Mouse (Mus musculus) erythroblast, embryonic 14.5 days (primary cell): ENCODE results near the gene Sgo2a. TPM values are rescaled to one million over a fixed set of nuclear protein-coding genes. Genes with fewer than 3 reads are reported as not detected.
A peak's percentile ranks its signal among the peaks of the same experiment; 100 is the strongest.
"Not testable (repeated sequence)": the region's sequence is repeated elsewhere in the genome, so short reads cannot be mapped to it uniquely, and the experiment has no call there.

ENCODE experiments used
- H3K27me3 ChIP-seq: 2 replicates; pipeline ENCODE4 v1.6.1; 2012; ENCODE audit warnings: inconsistent platforms; ENCODE audit not compliant: control insufficient read depth
- H3K36me3 ChIP-seq: 2 replicates; pipeline ENCODE4 v1.6.1; 2012; ENCODE audit warnings: mild to moderate bottlenecking, inconsistent platforms; ENCODE audit not compliant: control insufficient read depth
- H3K4me1 ChIP-seq: 2 replicates; pipeline ENCODE4 v1.6.1; 2012; ENCODE audit warnings: inconsistent platforms; ENCODE audit not compliant: control insufficient read depth
- H3K4me3 ChIP-seq: replicated peaks from 2 replicates; pipeline ENCODE3; 2012; ENCODE audit warnings: moderate library complexity, mild to moderate bottlenecking, inconsistent platforms
- H3K9me3 ChIP-seq: 2 replicates; pipeline ENCODE4 v1.6.1; 2012; ENCODE audit warnings: low read length, inconsistent platforms, mixed read lengths; ENCODE audit not compliant: control insufficient read depth
- GATA1 ChIP-seq: IDR thresholded peaks from 2 replicates; pipeline ENCODE4 v1.6.1; 2012; ENCODE audit warnings: low read length, inconsistent platforms, mixed read lengths
- TAL1 ChIP-seq: IDR thresholded peaks from 3 replicates; pipeline ENCODE4 v1.6.1; 2012; ENCODE audit warnings: low read length, inconsistent platforms, mixed read lengths
- polyA plus RNA-seq: library from polyadenylated mRNA; stranded (reverse); fragments of >175 nt; gene quantifications from 2 replicates; pipeline ENCODE4 v1.2.3, GENCODE M21; 2012

Gene Sgo2a
- polyA plus RNA-seq, 1 experiment, result 0.39 TPM

DNA sequence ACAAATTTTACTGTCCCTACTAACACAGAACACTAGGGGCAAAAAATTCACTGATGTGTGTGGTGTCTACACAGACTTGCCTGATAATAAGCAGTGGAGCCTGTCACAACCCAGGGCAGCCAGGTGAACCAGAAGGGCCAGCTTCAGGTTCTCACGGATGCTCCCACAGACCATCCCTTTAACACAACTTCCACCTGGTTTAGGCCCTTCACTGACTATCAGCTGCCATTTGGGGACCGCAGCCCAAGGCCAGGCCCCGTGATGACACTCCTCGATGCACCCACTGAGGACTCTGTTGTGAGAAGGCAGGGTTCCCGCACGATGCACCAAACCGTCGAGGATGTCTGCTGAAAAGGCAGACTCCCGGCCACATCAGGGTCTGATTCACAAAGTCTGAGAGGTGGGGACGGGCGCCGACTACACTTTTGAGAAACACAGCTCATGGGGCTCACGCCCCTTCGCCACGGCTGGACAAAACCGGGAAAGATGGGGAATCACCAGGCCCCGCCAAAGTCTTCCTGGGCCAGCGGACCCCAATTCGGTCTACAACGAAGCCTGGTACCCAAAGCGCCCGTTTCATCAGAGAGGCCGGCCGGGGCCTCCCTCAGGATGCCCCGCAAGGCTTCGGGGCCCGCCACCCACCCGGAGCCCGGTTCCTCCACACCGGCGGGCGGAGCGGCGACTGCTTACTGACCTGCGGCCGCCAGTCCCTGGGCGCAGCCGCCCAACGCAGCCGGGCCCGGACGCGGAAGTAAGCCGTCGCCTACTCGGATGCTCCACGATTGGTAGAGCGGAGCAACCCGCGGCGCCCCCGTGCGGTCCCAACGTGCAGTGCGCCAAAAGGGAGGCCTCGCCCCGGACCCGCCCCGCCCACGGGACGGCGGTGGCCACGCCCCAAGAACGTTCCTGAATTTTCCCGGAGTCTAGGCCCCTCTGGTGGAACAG, 26.2 kb upstream of the Sgo2a start:
- peaks cover 13% of the 10 kb centered on the region for H3K36me3 ChIP-seq
- peaks cover 18% of the 10 kb centered on the region for H3K4me1 ChIP-seq
- H3K27me3 ChIP-seq, result no peaks in the 10 kb centered on the region
- TF ChIP-seq GATA1, result no peak
- no peak for TF ChIP-seq TAL1
- peak overlapping the region; percentile 83 for H3K4me3 ChIP-seq
- no peaks in the 10 kb centered on the region for H3K9me3 ChIP-seq

DNA sequence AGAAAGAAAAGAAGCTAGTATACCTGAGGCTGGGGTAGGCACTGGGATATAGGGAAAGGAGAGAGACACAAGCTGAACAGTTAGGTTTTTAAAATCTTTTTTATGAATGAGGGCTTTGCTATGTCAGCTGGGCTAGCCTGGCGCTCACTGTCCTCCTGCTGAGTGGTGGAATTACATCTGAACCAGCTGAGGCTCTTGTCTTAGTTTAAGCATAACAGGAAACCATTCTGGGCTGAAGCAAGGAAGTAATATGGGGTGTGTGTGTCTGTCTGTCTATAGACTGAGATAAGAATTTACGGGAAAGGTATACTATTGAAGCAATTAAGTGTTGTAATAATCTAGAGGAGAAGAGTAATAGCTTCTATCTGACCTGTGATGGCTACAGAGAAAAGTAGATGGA, 24.2 kb upstream of the Sgo2a start:
- Histone ChIP-seq H3K4me3 (no peak overlapping the region), H3K9me3 (no peaks in the 10 kb centered on the region), H3K36me3 (peaks cover 3% of the 10 kb centered on the region), H3K27me3 (no peaks in the 10 kb centered on the region), H3K4me1 (peaks cover 18% of the 10 kb centered on the region)
- TF ChIP-seq TAL1, result no peak
- no peak for TF ChIP-seq GATA1

DNA sequence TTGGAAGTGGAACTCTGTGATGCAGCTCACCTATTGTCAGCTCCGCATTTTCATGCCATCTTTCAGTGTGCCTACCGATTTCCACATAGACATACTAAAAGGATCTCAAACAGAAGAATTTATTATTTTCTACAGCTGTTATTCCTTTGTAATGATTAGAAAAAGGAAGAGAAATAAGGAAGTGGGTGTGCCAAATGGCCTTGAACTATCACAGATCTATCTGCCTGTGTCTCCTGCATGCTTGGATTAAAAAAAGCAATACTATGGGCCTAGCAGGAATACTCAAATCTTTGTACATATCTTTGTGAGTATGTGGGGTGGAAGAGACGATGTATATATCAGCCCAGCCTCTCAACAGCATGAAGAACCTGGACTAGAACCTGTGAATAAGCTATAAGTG, 18.9 kb upstream of the Sgo2a start:
- no peak overlapping the region for H3K4me3 ChIP-seq
- no peaks in the 10 kb centered on the region for H3K36me3 ChIP-seq
- H3K27me3 ChIP-seq, result no peaks in the 10 kb centered on the region
- H3K9me3 ChIP-seq, result no peaks in the 10 kb centered on the region
- TF ChIP-seq GATA1 (no peak), TAL1 (no peak)
- no peaks in the 10 kb centered on the region for H3K4me1 ChIP-seq

- Histone ChIP-seq H3K36me3 (no peaks in the 10 kb centered on the region), H3K27me3 (no peaks in the 10 kb centered on the region), H3K4me1 (no peaks in the 10 kb centered on the region), H3K4me3 (no peak overlapping the region), H3K9me3 (no peaks in the 10 kb centered on the region)
- TF ChIP-seq GATA1 (no peak), TAL1 (no peak)
Measured at GRCm38 (mm10) chr1:57989052-57989600, 6.6 kb upstream of the Sgo2a start.

DNA sequence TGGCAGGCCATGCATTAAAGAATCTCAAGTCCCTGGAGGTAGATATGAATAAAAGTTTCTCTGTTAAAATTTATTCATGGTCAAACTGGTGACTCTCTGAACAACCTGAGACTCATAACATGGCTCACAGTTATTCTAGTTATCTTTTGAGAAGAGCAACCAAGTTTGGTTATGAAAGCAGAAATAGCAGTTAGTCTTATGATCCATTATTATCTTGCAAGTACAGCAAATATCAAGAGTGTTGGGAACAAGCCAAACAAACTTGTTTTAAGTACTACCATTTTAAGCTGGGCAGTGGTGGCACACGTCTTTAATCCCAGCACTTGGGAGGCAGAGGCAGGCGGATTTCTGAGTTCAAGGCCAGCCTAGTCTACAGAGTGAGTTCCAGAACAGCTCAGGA, 4.5 kb upstream of the Sgo2a start:
- H3K27me3 ChIP-seq, result no peaks in the 10 kb centered on the region
- no peaks in the 10 kb centered on the region for H3K9me3 ChIP-seq
- H3K4me3 ChIP-seq, result no peak overlapping the region
- TF ChIP-seq GATA1 (no peak), TAL1 (no peak)
- no peaks in the 10 kb centered on the region for H3K36me3 ChIP-seq
- H3K4me1 ChIP-seq, result peaks cover 4% of the 10 kb centered on the region

- peaks cover 33% of the 10 kb centered on the region for H3K36me3 ChIP-seq
- H3K9me3 ChIP-seq, result no peaks in the 10 kb centered on the region
- H3K27me3 ChIP-seq, result no peaks in the 10 kb centered on the region
- peaks cover 24% of the 10 kb centered on the region for H3K4me1 ChIP-seq
- TF ChIP-seq TAL1 (no peak), GATA1 (no peak)
- H3K4me3 ChIP-seq, result peak overlapping the region; percentile 79
Measured at GRCm38 (mm10) chr1:57996133-57996615, 403 bp downstream of the Sgo2a start.

DNA sequence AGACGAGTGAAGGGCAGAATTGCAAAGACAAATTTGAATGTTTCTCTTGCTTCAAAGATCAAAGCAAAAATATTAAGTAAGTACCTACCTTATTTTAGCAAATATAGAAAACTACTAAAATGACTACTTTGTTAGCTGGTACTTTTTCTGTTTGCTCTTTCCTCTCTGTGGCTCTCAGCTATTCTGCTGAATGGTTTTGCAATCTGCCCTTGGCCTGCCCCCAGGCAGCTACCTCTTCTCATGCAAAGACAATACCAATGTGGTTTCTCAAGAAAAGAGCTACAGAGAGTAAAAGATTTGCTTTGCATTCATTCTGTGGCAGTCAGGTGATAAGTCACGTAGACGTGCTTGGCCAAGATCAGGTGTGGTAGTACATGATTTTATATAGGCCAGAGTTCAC, 2.4 kb downstream of the Sgo2a start:
- H3K4me3 ChIP-seq, result no peak overlapping the region
- H3K36me3 ChIP-seq, result peaks cover 51% of the 10 kb centered on the region
- H3K9me3 ChIP-seq, result no peaks in the 10 kb centered on the region
- H3K4me1 ChIP-seq, result peaks cover 24% of the 10 kb centered on the region
- TF ChIP-seq TAL1 (no peak), GATA1 (no peak)
- no peaks in the 10 kb centered on the region for H3K27me3 ChIP-seq

DNA sequence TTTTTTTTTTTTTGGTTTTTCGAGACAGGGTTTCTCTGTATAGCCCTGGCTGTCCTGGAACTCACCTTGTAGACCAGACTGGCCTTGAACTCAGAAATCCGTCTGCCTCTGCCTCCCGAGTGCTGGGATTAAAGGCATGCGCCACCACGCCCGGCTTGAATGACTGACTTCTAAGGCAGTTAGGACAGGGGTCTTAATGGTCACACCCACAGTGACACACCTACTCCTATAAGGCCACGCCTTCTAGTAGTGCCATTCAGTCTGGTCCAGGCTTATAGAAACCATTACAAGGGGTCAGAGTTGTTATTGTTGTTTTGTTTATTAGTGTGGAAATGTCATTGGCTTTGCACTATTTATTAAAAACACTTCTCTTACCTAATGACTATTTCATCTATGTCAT, 10.6 kb downstream of the Sgo2a start:
- H3K9me3 ChIP-seq, H3K4me3 ChIP-seq, H3K4me1 ChIP-seq, H3K27me3 ChIP-seq: not testable (repeated sequence)
- peaks cover 64% of the 10 kb centered on the region for H3K36me3 ChIP-seq

DNA sequence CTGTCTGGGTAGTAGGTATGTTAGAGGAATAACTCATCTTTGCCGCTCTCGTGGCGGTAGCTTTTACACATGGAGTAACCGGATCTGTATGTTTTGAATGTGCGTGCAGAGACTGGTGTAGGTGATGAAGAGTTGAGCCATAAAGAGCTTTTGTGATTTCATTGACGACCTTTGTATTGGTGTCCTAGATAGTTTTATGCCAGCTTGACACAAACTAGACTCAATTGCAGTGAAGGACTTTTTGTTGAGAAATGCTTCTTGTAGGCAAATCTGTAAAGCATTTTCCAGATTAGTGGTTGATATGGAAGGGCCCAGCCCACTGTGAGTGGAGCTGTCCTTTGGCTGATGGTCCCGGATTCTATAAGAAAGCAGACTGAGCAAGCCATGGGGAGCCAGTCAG, 23.1 kb downstream of the Sgo2a start, which contains the start of gene Kctd18:
Gene Kctd18 (minus strand): TSS at position 101 of the 400 bp plus-strand sequence.
- no peaks in the 10 kb centered on the region for H3K4me1 ChIP-seq
- peaks cover 99% of the 10 kb centered on the region for H3K36me3 ChIP-seq
- H3K9me3 ChIP-seq, result no peaks in the 10 kb centered on the region
- H3K27me3 ChIP-seq, result no peaks in the 10 kb centered on the region
- no peak for TF ChIP-seq TAL1
- TF ChIP-seq GATA1, result no peak
- no peak within 1 kb of the TSS for H3K4me3 ChIP-seq
